Mouse (Mus musculus): Measurements from ENCODE around the gene Limch1.

DNA sequence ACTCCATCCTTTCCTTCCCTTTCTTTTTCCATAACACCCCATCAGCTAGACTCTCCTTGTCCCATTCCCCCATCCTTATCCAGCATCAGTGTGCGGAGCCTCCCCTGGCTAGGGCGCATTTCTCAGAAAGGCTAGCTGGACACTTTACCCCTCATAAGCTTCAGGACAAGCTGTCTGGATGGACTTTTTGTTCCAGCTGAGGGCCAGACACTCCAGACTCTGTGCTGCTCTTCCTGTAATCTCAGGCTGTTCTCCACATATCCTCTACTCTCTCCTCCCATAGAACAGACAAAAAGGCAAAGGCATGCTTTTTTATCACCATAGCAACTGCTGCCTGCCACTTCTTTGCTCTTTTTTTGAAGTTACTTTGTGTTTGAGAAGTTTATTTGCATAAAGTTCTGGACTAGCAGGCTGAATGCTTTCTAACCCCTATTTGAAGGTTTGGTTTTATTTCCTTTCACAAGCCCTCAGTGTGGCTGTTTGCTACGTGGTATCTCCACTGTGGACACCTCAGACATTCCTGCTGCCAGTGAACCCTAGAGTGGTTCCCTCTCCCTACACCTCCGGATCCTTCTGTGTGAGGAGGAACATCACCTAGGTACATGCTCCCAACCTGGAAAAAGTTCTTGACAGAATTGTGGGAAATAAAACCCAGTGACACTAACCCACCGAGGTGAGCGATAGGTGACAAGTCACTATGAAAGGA lies 77.0 kb downstream of the Limch1 start:
- TF ChIP-seq EP300 (IDR thresholded peaks at IDR 0.05; ENCODE audit: insufficient read depth, low read depth, low read length): no peak
- no peak for TF ChIP-seq CTCF (IDR thresholded peaks at IDR 0.05; ENCODE audit: low read depth, low read length)
